Mouse (Mus musculus) layer of hippocampus, adult 8-10 months (tissue): ENCODE measurements around the gene Enthd1. TPM values are rescaled to one million over a fixed set of nuclear protein-coding genes. Genes with fewer than 3 reads are reported as not detected.

Experiments
- DNase-seq, 2 experiments: peaks; one replicate each; pipeline ENCODE4 v3.0.0; 2022; ENCODE audit warnings: low spot score in 2 of 2
- total RNA-seq, 4 experiments: library from RNA; stranded (reverse); gene quantifications; 2 replicates each; pipeline ENCODE4 v1.2.4; 2022

Enthd1 gene
- total RNA-seq, 4 experiments from 2014 or later: not detected

- DNase-seq: no peak
These were observed 9.5 kb upstream of the Enthd1 start for GRCm38 (mm10) chr15:80574211-80575040.

- DNase-seq: no peak
These were observed 8.0 kb upstream of the Enthd1 start for GRCm38 (mm10) chr15:80572811-80573520.

- DNase-seq: no peak
These were observed 7.3 kb upstream of the Enthd1 start, which contains the start of gene Grap2 for GRCm38 (mm10) chr15:80572291-80572690. Gene Grap2 (plus strand): TSS chr15:80572594.

- no peak for DNase-seq
These were observed 6.7 kb upstream of the Enthd1 start for GRCm38 (mm10) chr15:80571611-80572010.

- no peak for DNase-seq
These were observed 5.3 kb upstream of the Enthd1 start for GRCm38 (mm10) chr15:80570226-80570625.

- DNase-seq: no peak
These were observed 4.2 kb upstream of the Enthd1 start for GRCm38 (mm10) chr15:80569205-80569604.

- DNase-seq: no peak
These were observed 2.8 kb upstream of the Enthd1 start for GRCm38 (mm10) chr15:80567731-80568130.

- no peak for DNase-seq
These were observed 2.2 kb upstream of the Enthd1 start for GRCm38 (mm10) chr15:80567139-80567538.

- no peak for DNase-seq
These were observed 1.7 kb upstream of the Enthd1 start for GRCm38 (mm10) chr15:80566696-80567095.

GRCm38 (mm10) chr15:80563634-80564208 lies 1.2 kb downstream of the Enthd1 start:
- DNase-seq: no peak

- DNase-seq: no peak
These were observed 2.5 kb downstream of the Enthd1 start for GRCm38 (mm10) chr15:80562446-80562845.

GRCm38 (mm10) chr15:80560646-80561580 lies 4.0 kb downstream of the Enthd1 start:
- DNase-seq: no peak

GRCm38 (mm10) chr15:80559978-80560377 lies 5.0 kb downstream of the Enthd1 start:
- no peak for DNase-seq

- DNase-seq: no peak
These were observed 5.4 kb downstream of the Enthd1 start for GRCm38 (mm10) chr15:80559534-80559933.

- DNase-seq: no peak
These were observed 7.2 kb downstream of the Enthd1 start for GRCm38 (mm10) chr15:80557745-80558144.

GRCm38 (mm10) chr15:80556021-80556420 lies 8.9 kb downstream of the Enthd1 start:
- no peak for DNase-seq

GRCm38 (mm10) chr15:80554860-80555822 lies 9.8 kb downstream of the Enthd1 start:
- DNase-seq: no peak

GRCm38 (mm10) chr15:80545430-80545829 lies 19.5 kb downstream of the Enthd1 start:
- no peak for DNase-seq

GRCm38 (mm10) chr15:80544115-80544514 lies 20.8 kb downstream of the Enthd1 start:
- DNase-seq: no peak
